Mouse (Mus musculus) MEL (cell line): ENCODE measurements around the gene Scamp4. TPM values are rescaled to one million over a fixed set of nuclear protein-coding genes. Genes with fewer than 3 reads are reported as not detected.

Experiments
- DNase-seq: peaks from one replicate; pipeline ENCODE4 v3.0.0; 2011; ENCODE audit warnings: low read depth, low spot score
- H3K27ac ChIP-seq: 2 replicates; pipeline ENCODE4 v1.5.1; 2012; ENCODE audit warnings: low read depth, mild to moderate bottlenecking, control low read depth, low read length, moderate library complexity; ENCODE audit not compliant: control insufficient read depth
- H3K27me3 ChIP-seq, 2 experiments: fragments of 150-350 bp in 1 of 2; sonication (generic) in 1 of 2; 2 replicates each; pipeline ENCODE4 v1.6.1; 2012; ENCODE audit warnings: low read length in 2 of 2, mild to moderate bottlenecking in 2 of 2, improper control_type of control experiment in 1 of 2, moderate library complexity in 1 of 2; ENCODE audit not compliant: insufficient read depth in 2 of 2, control insufficient read depth in 1 of 2
- H3K36me3 ChIP-seq, 2 experiments: 2 replicates each; pipeline ENCODE4 v1.6.1; 2012 to 2014; ENCODE audit warnings: low read length in 2 of 2, improper control_type of control experiment in 1 of 2, inconsistent platforms in 1 of 2, mild to moderate bottlenecking in 1 of 2; ENCODE audit not compliant: insufficient read depth in 2 of 2, control insufficient read depth in 1 of 2
- H3K4me1 ChIP-seq, 2 experiments: fragments of 150-350 bp in 1 of 2; sonication (generic) in 1 of 2; 2 replicates each; pipeline ENCODE4 v1.6.1; 2012; ENCODE audit warnings: low read length in 2 of 2, improper control_type of control experiment in 1 of 2, mild to moderate bottlenecking in 1 of 2; ENCODE audit not compliant: insufficient read depth in 2 of 2, control insufficient read depth in 1 of 2
- H3K4me3 ChIP-seq, 2 experiments: fragments of 150-350 bp in 1 of 2; sonication (generic) in 1 of 2; 2 replicates each; pipeline ENCODE4 v1.5.1; 2012; ENCODE audit warnings: low read depth in 2 of 2, low read length in 2 of 2, mild to moderate bottlenecking in 2 of 2, moderate library complexity in 2 of 2, control low read depth in 1 of 2, improper control_type of control experiment in 1 of 2; ENCODE audit not compliant: control insufficient read depth in 1 of 2, insufficient read depth in 1 of 2
- H3K79me2 ChIP-seq: 2 replicates; pipeline ENCODE4 v1.6.1; 2012; ENCODE audit warnings: mild to moderate bottlenecking, low read length, moderate library complexity; ENCODE audit not compliant: control insufficient read depth, poor library complexity, insufficient read depth
- H3K9ac ChIP-seq: 2 replicates; pipeline ENCODE4 v1.6.1; 2012; ENCODE audit warnings: low read depth, mild to moderate bottlenecking, control low read depth, low read length, moderate library complexity; ENCODE audit not compliant: control insufficient read depth, poor library complexity, severe bottlenecking
- H3K9me3 ChIP-seq: fragments of 150-350 bp; sonication (generic); replicated peaks from 2 replicates; pipeline ENCODE4 v1.6.1; 2012; ENCODE audit warnings: mild to moderate bottlenecking, low read length, improper control_type of control experiment, moderate library complexity; ENCODE audit not compliant: insufficient read depth
- BHLHE40 ChIP-seq: IDR thresholded peaks from 2 replicates; pipeline ENCODE4 v1.6.1; 2012; ENCODE audit warnings: low read depth, mild to moderate bottlenecking, inconsistent platforms, low read length, improper control_type of control experiment, borderline replicate concordance
- CHD1 ChIP-seq: IDR thresholded peaks from 2 replicates; pipeline ENCODE4 v1.6.1; 2012; ENCODE audit warnings: low read depth, mild to moderate bottlenecking, inconsistent platforms, low read length, improper control_type of control experiment
- CHD2 ChIP-seq: IDR thresholded peaks from 2 replicates; pipeline ENCODE4 v1.6.1; 2011; ENCODE audit warnings: low read length, improper control_type of control experiment
- CTCF ChIP-seq, 3 experiments: IDR thresholded peaks in 2 of 3; conservative IDR thresholded peaks in 1 of 3; 2 replicates each; pipeline ENCODE4 v1.5.1; 2011 to 2012; ENCODE audit warnings: low read length in 3 of 3, low read depth in 2 of 3, mild to moderate bottlenecking in 2 of 3, improper control_type of control experiment in 1 of 3, inconsistent platforms in 1 of 3, mixed read lengths in 1 of 3, moderate library complexity in 1 of 3; ENCODE audit not compliant: control insufficient read depth in 1 of 3, insufficient read depth in 1 of 3, poor library complexity in 1 of 3, severe bottlenecking in 1 of 3
- ELF1 ChIP-seq: IDR thresholded peaks from 2 replicates; pipeline ENCODE4 v1.6.1; 2014; ENCODE audit warnings: low read depth, mild to moderate bottlenecking, inconsistent platforms, low read length, improper control_type of control experiment, moderate library complexity
- EP300 ChIP-seq, 2 experiments: IDR thresholded peaks; 2 replicates each; pipeline ENCODE4 v1.6.1; 2011; ENCODE audit warnings: improper control_type of control experiment in 2 of 2, low read length in 2 of 2, low read depth in 1 of 2, mild to moderate bottlenecking in 1 of 2
- ETS1 ChIP-seq: IDR thresholded peaks from 2 replicates; pipeline ENCODE4 v1.6.1; 2012; ENCODE audit warnings: low read depth, mild to moderate bottlenecking, inconsistent platforms, low read length, improper control_type of control experiment, moderate library complexity
- GATA1 ChIP-seq: IDR thresholded peaks from 2 replicates; pipeline ENCODE4 v1.6.1; 2011; ENCODE audit warnings: low read depth, low read length, improper control_type of control experiment
- HCFC1 ChIP-seq: IDR thresholded peaks from 2 replicates; pipeline ENCODE4 v1.6.1; 2012; ENCODE audit warnings: low read depth, mild to moderate bottlenecking, inconsistent platforms, low read length, improper control_type of control experiment, moderate library complexity
- JUND ChIP-seq: IDR thresholded peaks from 2 replicates; pipeline ENCODE4 v1.6.1; 2011; ENCODE audit warnings: low read depth, mild to moderate bottlenecking, improper control_type of control experiment, low read length
- KAT2A ChIP-seq: conservative IDR thresholded peaks from 2 replicates; pipeline ENCODE4 v1.6.1; 2012; ENCODE audit warnings: low read depth, low read length, improper control_type of control experiment, inconsistent platforms
- MAFK ChIP-seq: IDR thresholded peaks from 2 replicates; pipeline ENCODE4 v1.6.1; 2011; ENCODE audit warnings: low read depth, mild to moderate bottlenecking, low read length, improper control_type of control experiment, borderline replicate concordance
- MAX ChIP-seq: IDR thresholded peaks from 2 replicates; pipeline ENCODE4 v1.6.1; 2011; ENCODE audit warnings: low read length, improper control_type of control experiment
- MEF2A ChIP-seq: IDR thresholded peaks from 2 replicates; pipeline ENCODE4 v1.6.1; 2014; ENCODE audit warnings: low read depth, mild to moderate bottlenecking, inconsistent platforms, low read length, improper control_type of control experiment; ENCODE audit not compliant: poor library complexity, insufficient replicate concordance, severe bottlenecking; ENCODE audit errors: extremely low read depth
- MXI1 ChIP-seq: IDR thresholded peaks from 2 replicates; pipeline ENCODE4 v1.6.1; 2011; ENCODE audit warnings: mild to moderate bottlenecking, low read depth, low read length, improper control_type of control experiment
- MYB ChIP-seq: IDR thresholded peaks from 2 replicates; pipeline ENCODE4 v1.6.1; 2011; ENCODE audit warnings: mild to moderate bottlenecking, low read depth, low read length, improper control_type of control experiment
- MYC ChIP-seq: IDR thresholded peaks from 2 replicates; pipeline ENCODE4 v1.6.1; 2011; ENCODE audit warnings: low read depth, mild to moderate bottlenecking, low read length, improper control_type of control experiment, moderate library complexity
- NELFE ChIP-seq: IDR thresholded peaks from 2 replicates; pipeline ENCODE4 v1.6.1; 2011; ENCODE audit warnings: low read depth, low read length, improper control_type of control experiment
- NRF1 ChIP-seq: IDR thresholded peaks from 2 replicates; pipeline ENCODE4 v1.6.1; 2014; ENCODE audit warnings: low read depth, mild to moderate bottlenecking, inconsistent platforms, low read length, improper control_type of control experiment, moderate library complexity; ENCODE audit not compliant: poor library complexity, insufficient read depth, severe bottlenecking
- POLR2A ChIP-seq, 2 experiments: IDR thresholded peaks; 2 replicates each; pipeline ENCODE4 v1.6.1; 2011 to 2012; ENCODE audit warnings: low read length in 2 of 2, mild to moderate bottlenecking in 2 of 2, control low read depth in 1 of 2, improper control_type of control experiment in 1 of 2, low read depth in 1 of 2, moderate library complexity in 1 of 2; ENCODE audit not compliant: control insufficient read depth in 1 of 2, insufficient read depth in 1 of 2, poor library complexity in 1 of 2
- POLR2AphosphoS5 ChIP-seq: IDR thresholded peaks from 2 replicates; pipeline ENCODE4 v1.6.1; 2012; ENCODE audit warnings: low read depth, borderline replicate concordance, mild to moderate bottlenecking, inconsistent platforms, low read length, moderate library complexity, mixed read lengths
- RAD21 ChIP-seq: IDR thresholded peaks from 2 replicates; pipeline ENCODE4 v1.6.1; 2011; ENCODE audit warnings: mild to moderate bottlenecking, low read depth, low read length, improper control_type of control experiment
- RCOR1 ChIP-seq: IDR thresholded peaks from 2 replicates; pipeline ENCODE4 v1.6.1; 2012; ENCODE audit warnings: low read depth, mild to moderate bottlenecking, inconsistent platforms, low read length, improper control_type of control experiment
- SIN3A ChIP-seq: IDR thresholded peaks from 2 replicates; pipeline ENCODE4 v1.6.1; 2012; ENCODE audit warnings: low read length, improper control_type of control experiment, inconsistent platforms
- SMC3 ChIP-seq: IDR thresholded peaks from 2 replicates; pipeline ENCODE4 v1.6.1; 2011; ENCODE audit warnings: low read depth, low read length, improper control_type of control experiment
- TAL1 ChIP-seq: IDR thresholded peaks from 2 replicates; pipeline ENCODE4 v1.6.1; 2012; ENCODE audit warnings: mild to moderate bottlenecking, inconsistent platforms, low read length, moderate library complexity, mixed read lengths
- TBP ChIP-seq: IDR thresholded peaks from 2 replicates; pipeline ENCODE4 v1.8.0; 2011; ENCODE audit warnings: low read depth, low read length, improper control_type of control experiment
- TCF12 ChIP-seq: IDR thresholded peaks from 2 replicates; pipeline ENCODE4 v1.6.1; 2014; ENCODE audit warnings: low read depth, mild to moderate bottlenecking, inconsistent platforms, low read length, improper control_type of control experiment, moderate library complexity
- UBTF ChIP-seq: IDR thresholded peaks from 2 replicates; pipeline ENCODE4 v1.6.1; 2012; ENCODE audit warnings: low read depth, mild to moderate bottlenecking, inconsistent platforms, low read length, improper control_type of control experiment, moderate library complexity, borderline replicate concordance; ENCODE audit not compliant: insufficient read depth
- USF1 ChIP-seq: IDR thresholded peaks from 2 replicates; pipeline ENCODE4 v1.6.1; 2014; ENCODE audit warnings: low read depth, mild to moderate bottlenecking, inconsistent platforms, low read length, improper control_type of control experiment, moderate library complexity
- USF2 ChIP-seq, 2 experiments: IDR thresholded peaks; 2 replicates each; pipeline ENCODE4 v1.6.1; 2011 to 2012; ENCODE audit warnings: improper control_type of control experiment in 2 of 2, low read length in 2 of 2, borderline replicate concordance in 1 of 2, inconsistent platforms in 1 of 2, low read depth in 1 of 2, mild to moderate bottlenecking in 1 of 2; ENCODE audit not compliant: insufficient read depth in 1 of 2
- ZC3H11A ChIP-seq: IDR thresholded peaks from 2 replicates; pipeline ENCODE4 v1.6.1; 2012; ENCODE audit warnings: low read depth, mild to moderate bottlenecking, inconsistent platforms, low read length, improper control_type of control experiment
- ZKSCAN1 ChIP-seq: IDR thresholded peaks from 2 replicates; pipeline ENCODE4 v1.6.1; 2012; ENCODE audit warnings: low read depth, mild to moderate bottlenecking, inconsistent platforms, low read length, improper control_type of control experiment, moderate library complexity
- ZMIZ1 ChIP-seq: IDR thresholded peaks from 2 replicates; pipeline ENCODE4 v1.6.1; 2012; ENCODE audit warnings: low read depth, mild to moderate bottlenecking, inconsistent platforms, low read length, improper control_type of control experiment, moderate library complexity
- ZNF384 ChIP-seq: IDR thresholded peaks from 2 replicates; pipeline ENCODE4 v1.6.1; 2012; ENCODE audit warnings: low read depth, mild to moderate bottlenecking, inconsistent platforms, low read length, improper control_type of control experiment
- polyA plus RNA-seq, 2 experiments: library from polyadenylated mRNA; stranded (reverse) in 1 of 2; unstranded in 1 of 2; fragments of >175 nt in 1 of 2; fragments of >200 nt in 1 of 2; gene quantifications; 2 replicates each; pipeline versions ENCODE4 v1.2.1 to v1.2.4; 2012; ENCODE audit warnings: low replicate concordance in 2 of 2, low read depth in 1 of 2; ENCODE audit not compliant: insufficient read length in 2 of 2, insufficient read depth in 1 of 2, missing spikeins in 1 of 2
- total RNA-seq: library from RNA; depleted of rRNA; stranded (reverse); fragments of 300-350 nt; gene quantifications from 2 replicates; pipeline ENCODE4 v1.2.3, GENCODE M21; 2012

Gene Scamp4
- total and polyA plus RNA-seq, 3 experiments: 34.2 to 140 TPM; not detected in 1

DNA sequence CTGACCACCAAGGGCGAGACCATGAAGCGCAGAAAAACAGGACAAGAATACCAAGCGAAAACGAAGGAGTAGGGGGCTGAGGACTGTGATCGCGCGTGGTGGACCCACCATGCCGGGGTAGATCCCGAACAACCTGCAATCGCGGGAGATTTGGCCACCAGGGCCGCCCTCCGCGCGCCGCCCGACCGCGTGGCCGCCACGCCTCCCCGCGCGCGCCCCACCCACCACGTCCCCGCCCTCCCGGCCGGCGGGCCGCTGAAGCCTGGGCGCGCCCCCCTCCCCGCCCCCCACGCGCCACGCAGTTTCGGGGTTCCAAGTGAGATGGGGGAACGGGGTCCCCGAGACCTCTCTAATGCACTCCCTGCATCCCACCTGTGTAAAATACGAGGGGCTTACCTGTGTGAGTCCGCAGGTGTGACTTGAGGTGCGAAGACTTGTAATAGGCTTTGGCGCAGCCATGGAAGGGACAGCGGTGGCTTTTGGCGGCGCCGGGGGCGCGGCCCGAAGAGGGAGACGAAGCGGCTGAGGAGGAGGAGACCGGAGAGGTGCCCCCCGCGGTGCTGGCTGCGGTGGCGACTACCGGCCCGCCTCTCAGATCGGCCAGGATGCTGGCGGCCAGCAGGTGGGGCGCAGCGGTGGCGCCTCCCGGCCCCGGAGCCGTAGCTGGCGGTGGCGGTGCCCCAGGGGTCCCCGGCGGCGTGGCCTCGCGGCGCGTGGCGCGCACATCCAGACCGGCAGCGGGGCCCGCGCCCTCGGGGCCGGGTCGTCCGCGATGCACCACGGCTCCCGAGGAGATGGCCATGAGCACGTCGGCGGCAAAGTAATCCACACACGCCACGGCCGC, 26.1 kb upstream of the Scamp4 start:
- TF ChIP-seq SMC3 (no peak), KAT2A (no peak), BHLHE40 (no peak), MAFK (no peak), ZMIZ1 (no peak; the same call in 1 of the 2 replicates), GATA1 (no peak), MYB (no peak), ZNF384 (no peak), MEF2A (no peak), RCOR1 (no peak), POLR2A (IDR thresholded peaks at IDR 0.05; ENCODE audit: control insufficient read depth in 1 of 2, insufficient read depth in 1 of 2, low read depth in 1 of 2, low read length in 2 of 2, poor library complexity in 1 of 2) (peak; percentile 33 to 60; a peak in 2 of 4 replicates), RAD21 (no peak), MYC (peak; percentile 90), HCFC1 (no peak), EP300 (IDR thresholded peaks at IDR 0.05; ENCODE audit: low read depth in 1 of 2, low read length in 2 of 2) (no peak), MAX (peak; percentile 68; the same call in 1 of the 2 replicates), CHD1 (no peak), ELF1 (no peak; the same call in 1 of the 2 replicates), SIN3A (peak; percentile 85), USF2 (IDR thresholded peaks at IDR 0.05; ENCODE audit: borderline replicate concordance in 1 of 2, insufficient read depth in 1 of 2, low read depth in 1 of 2, low read length in 2 of 2) (no peak), MXI1 (peak; percentile 91), CTCF (IDR thresholded peaks at IDR 0.05 in 2 of 3, conservative IDR thresholded peaks at IDR 0.05 in 1 of 3; ENCODE audit: control insufficient read depth in 1 of 3, insufficient read depth in 1 of 3, low read depth in 2 of 3, low read length in 3 of 3, poor library complexity in 1 of 3, severe bottlenecking in 1 of 3) (no peak), ZKSCAN1 (no peak), UBTF (no peak), TCF12 (no peak), JUND (no peak), NELFE (peak; percentile 32; the same call in 1 of the 2 replicates), TBP (no peak), NRF1 (no peak), CHD2 (no peak), TAL1 (no peak), ZC3H11A (no peak), USF1 (no peak), POLR2AphosphoS5 (no peak), ETS1 (no peak; the same call in 1 of the 2 replicates)
- H3K36me3 ChIP-seq: peaks cover 0 to 36% of the 10 kb centered on the region in 2 experiments; a peak in 2 of 4 replicates
- H3K9ac ChIP-seq: peak overlapping the region; percentile 93
- peak overlapping the region; percentile 78 for H3K27ac ChIP-seq
- peak; percentile 79 for DNase-seq
- peaks cover 56% of the 10 kb centered on the region for H3K79me2 ChIP-seq
- no peaks in the 10 kb centered on the region for H3K27me3 ChIP-seq
- H3K4me3 ChIP-seq: peak overlapping the region; percentile 88 to 94
- no peaks in the 10 kb centered on the region for H3K9me3 ChIP-seq
- peaks cover 18 to 47% of the 10 kb centered on the region in 2 experiments; a peak in 3 of 4 replicates for H3K4me1 ChIP-seq
